Mouse (Mus musculus): ENCODE measurements around the gene Nlrx1. TPM values are rescaled to one million over a fixed set of nuclear protein-coding genes. Genes with fewer than 3 reads are reported as not detected.

Nlrx1 gene
- polyA plus RNA-seq, 1 experiment, result 8.4 TPM

- Histone ChIP-seq H3K27me3 (ENCODE audit: control insufficient read depth, insufficient read depth, low read length) (no peaks in the 10 kb centered on the region), H3K4me3 (ENCODE audit: extremely low read depth, insufficient read depth, insufficient read length) (no peak overlapping the region), H3K36me3 (ENCODE audit: control insufficient read depth, insufficient read depth, low read length) (no peaks in the 10 kb centered on the region), H3K27ac (ENCODE audit: insufficient read depth, low read length) (no peak overlapping the region), H3K4me1 (ENCODE audit: control insufficient read depth, insufficient read depth, insufficient read length) (peaks cover 7% of the 10 kb centered on the region)
- DNase-seq (ENCODE audit: low read depth in 1 of 2, low spot score in 2 of 2), result no peak
- no peak for TF ChIP-seq POLR2A (IDR thresholded peaks at IDR 0.05; ENCODE audit: low read depth, low read length)
- no peak for TF ChIP-seq CTCF (IDR thresholded peaks at IDR 0.05; ENCODE audit: extremely low read depth, insufficient read depth, insufficient read length, insufficient replicate concordance)
- 90% methylated on average over 4 of the region's 4 CpGs for WGBS
Observed at GRCm38 (mm10) chr9:44269973-44270372, 1.6 kb upstream of the Nlrx1 start.

GRCm38 (mm10) chr9:44269077-44269476 is 678 bp upstream of the Nlrx1 start:
- 79% methylated on average over 3 of the region's 3 CpGs for WGBS
- H3K27ac ChIP-seq (ENCODE audit: insufficient read depth, low read length), result no peak overlapping the region
- no peaks in the 10 kb centered on the region for H3K27me3 ChIP-seq (ENCODE audit: control insufficient read depth, insufficient read depth, low read length)
- H3K4me1 ChIP-seq (ENCODE audit: control insufficient read depth, insufficient read depth, insufficient read length), result peaks cover 7% of the 10 kb centered on the region
- no peak overlapping the region for H3K4me3 ChIP-seq (ENCODE audit: extremely low read depth, insufficient read depth, insufficient read length)
- peak in 1 of 2 experiments; percentile 38 for DNase-seq (ENCODE audit: low read depth in 1 of 2, low spot score in 2 of 2)
- TF ChIP-seq POLR2A (IDR thresholded peaks at IDR 0.05; ENCODE audit: low read depth, low read length) (no peak), CTCF (IDR thresholded peaks at IDR 0.05; ENCODE audit: extremely low read depth, insufficient read depth, insufficient read length, insufficient replicate concordance) (peak; percentile 22; the same call in 1 of the 2 replicates)
- H3K36me3 ChIP-seq (ENCODE audit: control insufficient read depth, insufficient read depth, low read length), result no peaks in the 10 kb centered on the region

DNA sequence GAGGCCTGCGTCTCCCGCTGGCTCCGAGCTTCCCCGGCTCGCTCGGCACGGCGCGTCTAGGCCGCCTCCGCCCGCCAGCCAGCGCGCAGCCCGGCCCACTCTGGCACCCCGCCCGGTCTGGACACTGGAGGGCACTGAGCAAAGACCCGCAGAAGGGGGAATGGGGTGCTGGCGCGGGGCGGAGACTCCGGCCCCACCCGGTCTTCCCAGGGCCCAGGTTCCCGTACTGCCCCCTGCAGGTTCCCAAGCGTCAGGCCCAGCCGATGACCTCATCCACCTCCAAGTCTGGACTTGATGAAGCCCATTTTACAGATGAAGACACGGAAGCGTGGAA is 405 bp downstream of the Nlrx1 start:
- peak overlapping the region; percentile 84 for H3K27ac ChIP-seq (ENCODE audit: insufficient read depth, low read length)
- no peaks in the 10 kb centered on the region for H3K27me3 ChIP-seq (ENCODE audit: control insufficient read depth, insufficient read depth, low read length)
- TF ChIP-seq CTCF (IDR thresholded peaks at IDR 0.05; ENCODE audit: extremely low read depth, insufficient read depth, insufficient read length, insufficient replicate concordance) (peak; percentile 75; the same call in 1 of the 2 replicates), POLR2A (IDR thresholded peaks at IDR 0.05; ENCODE audit: low read depth, low read length) (no peak)
- H3K4me3 ChIP-seq (ENCODE audit: extremely low read depth, insufficient read depth, insufficient read length), result peak overlapping the region; percentile 71
- 2% methylated on average over 28 of the region's 28 CpGs for WGBS
- peak; percentile 66 to 75 for DNase-seq (ENCODE audit: low read depth in 1 of 2, low spot score in 2 of 2)
- H3K4me1 ChIP-seq (ENCODE audit: control insufficient read depth, insufficient read depth, insufficient read length), result peaks cover 7% of the 10 kb centered on the region
- no peaks in the 10 kb centered on the region for H3K36me3 ChIP-seq (ENCODE audit: control insufficient read depth, insufficient read depth, low read length)

- TF ChIP-seq CTCF (IDR thresholded peaks at IDR 0.05; ENCODE audit: extremely low read depth, insufficient read depth, insufficient read length, insufficient replicate concordance), result no peak
- TF ChIP-seq POLR2A (IDR thresholded peaks at IDR 0.05; ENCODE audit: low read depth, low read length), result no peak
- peak overlapping the region; percentile 84 for H3K27ac ChIP-seq (ENCODE audit: insufficient read depth, low read length)
- 17% methylated on average over 23 of the region's 23 CpGs for WGBS
- peaks cover 7% of the 10 kb centered on the region for H3K4me1 ChIP-seq (ENCODE audit: control insufficient read depth, insufficient read depth, insufficient read length)
- H3K4me3 ChIP-seq (ENCODE audit: extremely low read depth, insufficient read depth, insufficient read length), result peak overlapping the region; percentile 71
- no peaks in the 10 kb centered on the region for H3K27me3 ChIP-seq (ENCODE audit: control insufficient read depth, insufficient read depth, low read length)
- H3K36me3 ChIP-seq (ENCODE audit: control insufficient read depth, insufficient read depth, low read length), result no peaks in the 10 kb centered on the region
- no peak for DNase-seq (ENCODE audit: low read depth in 1 of 2, low spot score in 2 of 2)
Observed at GRCm38 (mm10) chr9:44267319-44268026, 926 bp downstream of the Nlrx1 start.

DNA sequence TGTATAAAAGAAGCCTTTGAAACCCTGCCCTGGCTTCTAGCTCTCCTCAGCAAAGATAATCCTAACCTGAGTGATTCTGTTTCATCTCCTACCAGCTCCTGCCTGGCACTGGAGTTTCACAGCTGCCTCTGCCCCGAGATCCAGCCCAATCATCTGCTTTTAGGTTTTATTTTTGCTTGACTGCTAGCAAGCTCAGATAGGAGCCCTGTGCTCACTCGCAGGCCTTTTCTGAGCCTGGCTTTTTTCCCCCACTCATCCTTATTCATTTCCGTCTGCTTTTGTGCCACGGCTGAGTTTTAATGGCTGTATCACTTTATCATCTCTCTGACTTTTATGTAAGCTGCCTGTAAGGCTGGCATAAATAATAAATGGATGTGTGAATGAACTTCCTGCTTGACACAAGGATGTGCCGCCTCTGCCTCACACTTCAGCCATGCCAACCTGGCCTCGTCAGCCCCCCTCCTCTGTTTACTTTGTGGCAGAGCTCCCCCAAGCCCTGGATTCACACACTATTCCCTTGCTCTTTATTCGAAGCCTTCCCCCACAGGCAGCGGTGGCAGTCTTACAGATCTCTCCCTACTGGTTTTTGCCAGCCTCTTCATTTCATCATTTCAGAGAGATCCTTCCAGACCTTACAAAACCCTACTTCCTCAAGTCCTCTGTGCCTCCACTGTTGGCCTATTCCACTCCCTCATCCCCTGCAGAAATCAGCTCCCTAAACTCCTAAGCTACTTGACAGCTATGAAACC is 1.7 kb downstream of the Nlrx1 start:
- Histone ChIP-seq H3K4me1 (ENCODE audit: control insufficient read depth, insufficient read depth, insufficient read length) (peaks cover 7% of the 10 kb centered on the region), H3K4me3 (ENCODE audit: extremely low read depth, insufficient read depth, insufficient read length) (no peak overlapping the region), H3K36me3 (ENCODE audit: control insufficient read depth, insufficient read depth, low read length) (no peaks in the 10 kb centered on the region), H3K27me3 (ENCODE audit: control insufficient read depth, insufficient read depth, low read length) (no peaks in the 10 kb centered on the region), H3K27ac (ENCODE audit: insufficient read depth, low read length) (no peak overlapping the region)
- no peak for DNase-seq (ENCODE audit: low read depth in 1 of 2, low spot score in 2 of 2)
- WGBS, result 76% methylated on average over 8 of the region's 8 CpGs
- TF ChIP-seq CTCF (IDR thresholded peaks at IDR 0.05; ENCODE audit: extremely low read depth, insufficient read depth, insufficient read length, insufficient replicate concordance) (no peak), POLR2A (IDR thresholded peaks at IDR 0.05; ENCODE audit: low read depth, low read length) (no peak)

- H3K4me3 ChIP-seq (ENCODE audit: extremely low read depth, insufficient read depth, insufficient read length), result no peak overlapping the region
- H3K27ac ChIP-seq (ENCODE audit: insufficient read depth, low read length), result no peak overlapping the region
- no peaks in the 10 kb centered on the region for H3K36me3 ChIP-seq (ENCODE audit: control insufficient read depth, insufficient read depth, low read length)
- WGBS, result 86% methylated on average over 14 of the region's 14 CpGs
- peaks cover 4% of the 10 kb centered on the region; the same call in 1 of the 2 replicates for H3K4me1 ChIP-seq (ENCODE audit: control insufficient read depth, insufficient read depth, insufficient read length)
- H3K27me3 ChIP-seq (ENCODE audit: control insufficient read depth, insufficient read depth, low read length), result no peaks in the 10 kb centered on the region
- no peak for DNase-seq (ENCODE audit: low read depth in 1 of 2, low spot score in 2 of 2)
- no peak for TF ChIP-seq CTCF (IDR thresholded peaks at IDR 0.05; ENCODE audit: extremely low read depth, insufficient read depth, insufficient read length, insufficient replicate concordance)
- no peak for TF ChIP-seq POLR2A (IDR thresholded peaks at IDR 0.05; ENCODE audit: low read depth, low read length)
Observed at GRCm38 (mm10) chr9:44261388-44261787, 7.0 kb downstream of the Nlrx1 start.

GRCm38 (mm10) chr9:44259014-44259413 is 9.4 kb downstream of the Nlrx1 start:
- Histone ChIP-seq H3K27ac (ENCODE audit: insufficient read depth, low read length) (no peak overlapping the region), H3K27me3 (ENCODE audit: control insufficient read depth, insufficient read depth, low read length) (no peaks in the 10 kb centered on the region), H3K4me3 (ENCODE audit: extremely low read depth, insufficient read depth, insufficient read length) (no peak overlapping the region), H3K4me1 (ENCODE audit: control insufficient read depth, insufficient read depth, insufficient read length) (peaks cover 4% of the 10 kb centered on the region; the same call in 1 of the 2 replicates), H3K36me3 (ENCODE audit: control insufficient read depth, insufficient read depth, low read length) (no peaks in the 10 kb centered on the region)
- no peak for TF ChIP-seq POLR2A (IDR thresholded peaks at IDR 0.05; ENCODE audit: low read depth, low read length)
- no peak for TF ChIP-seq CTCF (IDR thresholded peaks at IDR 0.05; ENCODE audit: extremely low read depth, insufficient read depth, insufficient read length, insufficient replicate concordance)
- no peak for DNase-seq (ENCODE audit: low read depth in 1 of 2, low spot score in 2 of 2)
- WGBS, result 74% methylated on average over 10 of the region's 10 CpGs

All from spleen, adult 2 months (tissue).